Mouse (Mus musculus) ES-Bruce4 (cell line): ENCODE measurements around the gene Apba1. TPM values are rescaled to one million over a fixed set of nuclear protein-coding genes. Genes with fewer than 3 reads are reported as not detected.

Experiments used
- H3K27ac ChIP-seq: 2 replicates; pipeline ENCODE4 v1.5.1; 2012; ENCODE audit warnings: low read length, inconsistent platforms; ENCODE audit not compliant: insufficient read depth
- H3K27me3 ChIP-seq: 2 replicates; pipeline ENCODE4 v1.6.1; 2012; ENCODE audit warnings: mild to moderate bottlenecking, low read length, inconsistent platforms; ENCODE audit not compliant: control insufficient read depth, poor library complexity, insufficient read depth, severe bottlenecking
- H3K36me3 ChIP-seq: 2 replicates; pipeline ENCODE4 v1.6.1; 2012; ENCODE audit warnings: inconsistent platforms, mild to moderate bottlenecking, low read length, moderate library complexity; ENCODE audit not compliant: control insufficient read depth, poor library complexity, insufficient read depth, severe bottlenecking
- H3K4me1 ChIP-seq: one replicate; pipeline ENCODE4 v1.8.1; 2011; ENCODE audit warnings: low read length; ENCODE audit not compliant: control insufficient read depth, insufficient read depth
- H3K4me3 ChIP-seq: 2 replicates; pipeline ENCODE4 v1.5.1; 2011; ENCODE audit warnings: low read depth, mild to moderate bottlenecking, low read length
- H3K9ac ChIP-seq: 2 replicates; pipeline ENCODE4 v1.6.1; 2012; ENCODE audit warnings: low read depth, mild to moderate bottlenecking, inconsistent platforms; ENCODE audit not compliant: poor library complexity, severe bottlenecking
- H3K9me3 ChIP-seq: replicated peaks from 2 replicates; pipeline ENCODE4 v1.6.1; 2012; ENCODE audit warnings: mild to moderate bottlenecking, low read length, inconsistent platforms; ENCODE audit not compliant: control insufficient read depth, poor library complexity, insufficient read depth, severe bottlenecking
- CTCF ChIP-seq: IDR thresholded peaks from one replicate; pipeline ENCODE4 v1.8.1; 2011; ENCODE audit warnings: low read depth, low read length
- EP300 ChIP-seq: IDR thresholded peaks from 2 replicates; pipeline ENCODE4 v1.6.1; 2011; ENCODE audit warnings: low read depth, low read length; ENCODE audit not compliant: insufficient read depth
- POLR2A ChIP-seq: IDR thresholded peaks from one replicate; pipeline ENCODE4 v1.8.1; 2011; ENCODE audit warnings: low read length; ENCODE audit not compliant: insufficient read depth
- polyA plus RNA-seq: library from polyadenylated mRNA; stranded (reverse); fragments of >200 nt; gene quantifications from 2 replicates; pipeline ENCODE4 v1.2.4, GENCODE M21; 2011; ENCODE audit warnings: low read depth; ENCODE audit not compliant: missing spikeins, insufficient read depth, insufficient read length

Apba1 gene
- polyA plus RNA-seq, 1 experiment, result 0.16 TPM

DNA sequence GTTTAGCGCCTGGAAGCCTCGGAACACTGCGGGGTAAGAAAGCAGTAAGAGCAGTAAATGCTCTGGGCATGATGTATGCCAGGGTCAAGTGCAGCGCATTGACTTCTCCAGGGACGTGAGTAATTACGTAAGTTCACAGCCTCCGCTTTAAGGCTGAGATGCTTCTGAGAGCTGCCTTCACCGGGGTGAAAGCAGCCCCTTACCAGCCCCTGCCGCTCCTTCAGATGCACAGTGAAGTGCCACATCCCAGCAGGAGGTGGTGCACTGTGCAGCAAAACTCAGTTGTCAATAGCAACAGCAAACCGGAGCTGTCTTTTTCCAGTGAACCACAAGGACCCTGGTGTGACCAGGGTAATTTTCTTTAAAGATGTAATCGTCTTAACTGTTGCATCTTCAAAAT lies 139.8 kb downstream of the Apba1 start:
- TF ChIP-seq CTCF, result no peak
- TF ChIP-seq POLR2A, result no peak
- no peak for TF ChIP-seq EP300
- Histone ChIP-seq H3K9me3 (no peaks in the 10 kb centered on the region), H3K27ac (no peak overlapping the region), H3K36me3 (no peaks in the 10 kb centered on the region), H3K4me3 (no peak overlapping the region), H3K27me3 (0 out of 2 replicates have a peak, but pooled peaks cover 1% of the 10 kb centered on the region), H3K4me1 (no peaks in the 10 kb centered on the region), H3K9ac (no peak overlapping the region)

DNA sequence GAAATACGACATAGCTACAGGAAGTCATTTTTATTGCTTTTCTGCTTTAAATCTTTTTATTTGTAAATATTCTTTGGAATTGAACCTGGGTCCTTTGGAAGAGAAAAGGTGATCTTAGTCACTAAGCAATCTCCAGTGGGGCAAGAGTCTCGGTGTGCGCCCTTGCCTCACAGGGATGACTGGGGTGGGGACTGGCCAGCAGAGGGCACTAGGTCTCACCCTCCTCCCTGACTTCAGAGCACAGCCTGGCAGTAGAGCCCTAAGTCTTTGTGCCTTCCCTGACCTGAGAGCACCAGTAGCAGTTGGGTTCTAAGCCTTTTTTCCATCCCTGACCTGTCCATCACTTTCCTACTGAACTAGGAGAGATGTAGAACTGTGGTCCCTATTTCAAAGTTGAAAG lies 142.5 kb downstream of the Apba1 start:
- H3K27ac ChIP-seq, result no peak overlapping the region
- no peaks in the 10 kb centered on the region for H3K4me1 ChIP-seq
- H3K9me3 ChIP-seq, result no peaks in the 10 kb centered on the region
- TF ChIP-seq CTCF (peak; percentile 73), EP300 (no peak)
- no peak overlapping the region for H3K4me3 ChIP-seq
- no peaks in the 10 kb centered on the region for H3K36me3 ChIP-seq
- no peaks in the 10 kb centered on the region for H3K27me3 ChIP-seq
- no peak overlapping the region for H3K9ac ChIP-seq

DNA sequence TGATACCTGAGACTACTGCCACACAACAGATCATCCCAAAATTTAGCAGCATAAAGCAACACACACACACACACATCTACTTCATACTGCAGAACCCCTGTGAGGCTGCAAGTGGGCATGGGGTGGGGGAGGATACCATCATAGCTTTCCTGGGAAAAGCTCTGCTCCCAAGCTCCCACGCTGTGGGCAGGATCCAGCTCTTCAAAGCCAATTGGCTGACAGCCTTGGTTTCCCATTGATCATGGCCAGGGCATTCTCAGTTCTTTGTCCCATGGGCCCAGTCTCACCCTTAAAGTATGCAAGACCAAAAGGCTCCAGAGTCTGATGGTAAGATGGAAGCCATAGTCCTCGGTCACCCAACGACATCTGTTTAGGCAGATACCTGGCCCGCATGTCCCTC lies 143.1 kb downstream of the Apba1 start:
- Histone ChIP-seq H3K27me3 (no peaks in the 10 kb centered on the region), H3K9ac (no peak overlapping the region), H3K27ac (no peak overlapping the region), H3K4me1 (no peaks in the 10 kb centered on the region), H3K4me3 (no peak overlapping the region), H3K9me3 (no peaks in the 10 kb centered on the region), H3K36me3 (no peaks in the 10 kb centered on the region)
- no peak for TF ChIP-seq EP300

DNA sequence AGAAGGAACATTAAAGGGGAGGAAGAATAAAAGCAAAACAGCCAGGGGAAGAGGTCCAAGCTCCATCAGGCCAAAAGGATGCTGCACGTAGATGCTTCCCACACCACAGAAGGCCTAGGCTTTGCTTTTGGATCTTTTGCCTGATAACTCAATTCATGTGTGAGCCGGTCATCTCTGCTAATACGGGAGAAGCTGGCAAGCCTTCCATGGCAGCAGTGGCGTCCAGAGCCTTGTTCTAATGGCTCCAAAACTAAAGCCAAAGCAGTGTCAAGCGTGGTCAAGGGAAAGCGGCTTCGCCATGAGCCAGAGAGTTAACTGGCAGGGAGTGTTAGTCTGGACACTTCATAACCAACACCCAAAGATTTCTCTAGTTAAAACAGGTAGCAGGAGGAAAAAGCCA lies 144.4 kb downstream of the Apba1 start:
- Histone ChIP-seq H3K9me3 (no peaks in the 10 kb centered on the region), H3K9ac (no peak overlapping the region), H3K27me3 (no peaks in the 10 kb centered on the region), H3K4me3 (no peak overlapping the region), H3K36me3 (no peaks in the 10 kb centered on the region), H3K27ac (no peak overlapping the region), H3K4me1 (no peaks in the 10 kb centered on the region)
- TF ChIP-seq CTCF, result no peak
- TF ChIP-seq POLR2A, result no peak
- no peak for TF ChIP-seq EP300

DNA sequence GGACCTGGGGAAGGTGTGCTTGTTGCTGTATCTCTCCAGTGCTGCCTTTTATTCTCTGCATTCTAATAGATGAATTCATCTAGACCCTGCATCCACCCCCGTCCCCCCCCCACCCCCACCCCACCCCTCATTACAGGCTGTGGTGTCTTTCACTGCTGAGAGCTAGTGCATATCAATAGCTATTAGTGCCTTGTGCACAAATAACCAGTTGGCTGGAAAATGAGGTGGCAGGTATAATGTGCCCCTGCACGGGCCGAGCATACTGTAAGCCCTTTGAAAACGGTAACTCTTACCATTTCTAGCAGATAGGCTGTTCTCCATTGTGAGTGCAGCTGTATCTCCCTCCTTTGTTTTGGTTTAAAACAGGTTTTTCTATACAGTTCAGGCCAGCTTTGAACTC lies 146.2 kb downstream of the Apba1 start:
- no peak overlapping the region for H3K9ac ChIP-seq

DNA sequence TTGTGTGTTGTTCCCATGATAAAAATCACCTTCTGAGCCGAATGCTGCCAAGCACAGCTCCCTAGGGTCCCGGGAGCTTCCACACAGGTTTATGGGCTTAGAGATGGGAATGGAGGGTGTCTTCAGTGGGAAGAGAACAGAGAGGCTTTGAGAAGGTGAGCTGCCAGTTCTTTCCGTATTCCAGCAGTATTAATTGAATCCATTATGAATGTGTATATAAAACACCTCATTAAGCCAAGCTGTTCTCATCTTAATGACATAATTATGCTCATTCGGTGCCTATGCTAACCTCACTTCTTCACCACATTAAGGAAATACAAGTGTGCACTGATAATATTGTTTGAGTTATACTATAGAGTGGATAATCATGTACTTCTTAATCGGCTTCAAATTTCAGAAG lies 147.1 kb downstream of the Apba1 start:
- no peak for TF ChIP-seq EP300
- TF ChIP-seq POLR2A, result no peak
- no peak for TF ChIP-seq CTCF
- H3K4me3 ChIP-seq, result no peak overlapping the region
- H3K36me3 ChIP-seq, result no peaks in the 10 kb centered on the region
- no peaks in the 10 kb centered on the region for H3K27me3 ChIP-seq
- no peaks in the 10 kb centered on the region for H3K9me3 ChIP-seq
- no peak overlapping the region for H3K9ac ChIP-seq
- no peak overlapping the region for H3K27ac ChIP-seq
- H3K4me1 ChIP-seq, result no peaks in the 10 kb centered on the region

More for the DNA sequence above, 146.2 kb downstream of the Apba1 start:
- TF ChIP-seq POLR2A (no peak), EP300 (no peak), CTCF (no peak)
- no peaks in the 10 kb centered on the region for H3K27me3 ChIP-seq
- H3K27ac ChIP-seq, result no peak overlapping the region
- no peaks in the 10 kb centered on the region for H3K36me3 ChIP-seq
- no peak overlapping the region for H3K4me3 ChIP-seq
- no peaks in the 10 kb centered on the region for H3K9me3 ChIP-seq
- H3K4me1 ChIP-seq, result no peaks in the 10 kb centered on the region
